Mouse (Mus musculus) frontal cortex, postnatal 36 days (tissue): Measurements from ENCODE around the gene Cep170b.

Experiments used
- DNase-seq, 2 experiments: peaks; one replicate each; pipeline ENCODE4 v3.0.0; 2022; ENCODE audit warnings: low spot score in 2 of 2

Gene Cep170b

DNA sequence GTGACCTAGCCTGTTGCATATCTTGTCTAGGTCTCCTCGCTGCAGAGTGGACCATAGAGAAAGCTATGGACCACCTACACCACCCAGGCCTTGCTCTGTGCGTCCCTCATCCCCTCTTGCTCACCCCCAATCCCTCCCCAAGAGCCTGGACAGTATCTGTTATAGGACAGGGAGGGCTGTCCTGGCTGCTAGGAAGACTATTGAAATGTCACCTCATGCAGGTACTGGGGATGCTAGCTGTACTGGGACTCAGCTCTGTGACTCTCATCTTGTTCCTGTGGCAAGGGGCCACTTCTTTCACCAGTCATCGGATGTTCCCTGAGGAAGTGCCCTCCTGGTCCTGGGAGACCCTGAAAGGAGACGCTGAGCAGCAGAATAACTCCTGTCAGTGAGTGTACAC is 42.9 kb downstream of the Cep170b start:
- DNase-seq: no peak

DNA sequence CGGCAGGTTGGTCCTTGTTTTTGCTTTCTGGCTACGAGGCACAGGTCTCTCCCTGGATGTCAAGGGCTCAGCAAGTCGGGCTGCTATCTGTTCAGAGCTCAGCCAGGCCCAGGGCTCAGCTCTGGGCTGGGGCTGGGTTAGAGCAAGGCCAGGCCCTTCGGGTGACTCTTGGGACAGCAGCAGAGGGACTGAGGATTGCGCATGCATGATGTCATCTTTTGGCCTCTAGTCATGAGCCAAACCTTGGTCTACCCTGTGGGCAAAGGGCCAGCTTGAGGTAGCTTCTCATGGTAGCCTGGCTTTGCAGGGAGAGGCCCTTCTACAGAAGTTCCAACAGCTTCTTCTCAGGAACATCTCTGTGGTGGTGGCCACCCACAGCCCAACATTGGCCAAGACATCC is 43.9 kb downstream of the Cep170b start:
- no peak for DNase-seq

DNA sequence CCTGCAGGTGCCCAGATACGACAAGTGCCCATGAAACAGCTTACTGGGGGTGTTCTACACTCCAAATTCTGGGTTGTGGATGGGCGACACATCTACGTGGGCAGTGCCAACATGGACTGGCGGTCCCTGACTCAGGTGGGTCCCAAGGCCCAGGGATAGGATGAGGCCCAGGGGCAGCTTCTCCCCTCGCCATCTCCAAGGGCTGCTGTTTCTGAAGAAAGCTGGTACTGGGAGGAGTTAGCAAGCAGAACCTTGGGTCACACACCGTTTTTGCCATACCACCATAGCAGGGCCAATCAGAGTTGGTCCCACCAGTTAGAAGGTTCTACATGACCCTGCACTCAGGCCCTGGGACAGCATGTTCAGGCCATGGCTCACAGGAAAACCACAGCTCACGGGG is 44.7 kb downstream of the Cep170b start:
- DNase-seq: no peak

DNA sequence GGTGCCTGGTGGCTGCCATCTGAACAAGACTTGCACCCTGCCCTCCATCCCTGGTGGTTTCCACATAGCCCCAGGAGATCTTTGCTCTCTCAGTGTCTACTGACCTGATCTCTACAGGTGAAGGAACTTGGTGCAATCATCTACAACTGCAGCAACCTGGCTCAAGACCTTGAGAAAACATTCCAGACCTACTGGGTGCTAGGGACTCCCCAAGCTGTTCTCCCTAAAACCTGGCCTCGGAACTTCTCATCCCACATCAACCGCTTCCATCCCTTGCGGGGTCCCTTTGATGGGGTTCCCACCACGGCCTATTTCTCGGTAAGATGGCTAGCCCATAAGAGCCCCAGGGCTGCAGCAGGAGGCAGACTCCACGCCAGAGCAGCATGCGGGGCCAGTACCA is 46.3 kb downstream of the Cep170b start:
- DNase-seq: no peak

DNA sequence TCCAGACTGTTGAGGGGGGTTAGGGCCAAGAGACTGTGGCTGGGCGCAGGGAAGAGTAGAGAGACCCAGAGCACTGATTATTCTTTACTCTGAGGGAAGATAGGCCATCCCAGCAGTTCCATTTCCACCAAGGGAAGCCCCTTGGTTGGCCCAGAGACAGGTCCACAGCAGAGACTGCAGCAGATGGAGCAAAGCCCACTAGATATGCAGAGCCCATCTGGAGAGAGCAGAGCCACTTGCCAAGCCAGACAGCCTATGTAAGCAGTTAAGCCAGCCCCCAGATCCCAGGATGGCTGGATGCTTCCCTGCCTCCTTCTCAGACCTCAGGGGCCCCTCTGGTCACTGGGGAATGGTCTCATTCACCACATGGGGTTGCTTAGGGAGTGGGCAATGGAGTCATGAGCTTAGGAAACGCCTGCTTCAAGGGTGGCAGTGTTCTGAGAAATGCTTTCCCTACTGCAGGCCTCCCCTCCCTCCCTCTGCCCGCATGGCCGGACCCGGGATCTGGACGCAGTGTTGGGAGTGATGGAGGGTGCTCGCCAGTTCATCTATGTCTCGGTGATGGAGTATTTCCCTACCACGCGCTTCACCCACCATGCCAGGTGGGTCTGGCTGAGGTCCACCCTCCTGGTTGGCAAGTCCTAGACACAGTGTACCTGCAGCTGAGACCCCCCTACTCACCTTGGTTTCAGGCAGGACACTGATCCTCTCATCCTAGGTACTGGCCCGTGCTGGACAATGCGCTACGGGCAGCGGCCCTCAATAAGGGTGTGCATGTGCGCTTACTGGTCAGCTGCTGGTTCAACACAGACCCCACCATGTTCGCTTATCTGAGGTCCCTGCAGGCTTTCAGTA is 47.0 kb downstream of the Cep170b start:
- no peak for DNase-seq

DNA sequence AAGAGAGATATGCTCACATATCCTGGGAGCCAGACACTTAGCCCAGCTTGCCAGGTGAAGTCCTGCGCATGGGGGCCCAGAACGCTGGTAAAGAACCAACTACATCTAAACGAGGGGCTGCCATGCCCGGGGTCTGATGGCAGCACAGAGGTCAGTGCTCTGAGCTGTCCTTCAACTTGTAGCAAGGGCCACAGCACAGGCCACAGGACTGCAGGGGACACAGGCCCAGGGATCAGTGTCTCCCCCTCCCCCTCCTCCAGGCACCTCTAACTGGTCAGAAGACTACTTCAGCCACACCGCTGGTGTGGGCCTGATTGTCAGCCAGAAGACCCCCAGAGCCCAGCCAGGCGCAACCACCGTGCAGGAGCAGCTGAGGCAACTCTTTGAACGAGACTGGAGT is 47.9 kb downstream of the Cep170b start:
- DNase-seq: no peak

DNA sequence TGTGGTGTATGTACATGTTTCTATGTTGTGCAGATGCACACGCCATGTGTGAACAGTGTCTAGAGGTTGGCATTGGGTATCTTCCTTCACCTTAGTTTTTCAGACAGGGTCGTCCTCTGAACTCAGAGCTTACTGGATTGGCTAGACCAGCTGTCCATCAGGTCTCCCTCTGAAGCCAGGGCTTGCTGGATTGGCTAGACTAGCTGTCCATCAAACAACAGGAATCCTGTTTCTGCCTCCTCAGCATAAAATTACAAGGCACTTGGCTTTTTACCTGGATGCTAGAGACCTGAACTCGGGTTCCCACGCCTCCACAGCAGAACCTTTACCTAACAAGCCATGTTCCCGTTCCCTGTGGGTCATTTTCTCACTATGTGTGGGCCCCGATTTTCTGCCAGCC is 48.8 kb downstream of the Cep170b start:
- DNase-seq: no peak

DNA sequence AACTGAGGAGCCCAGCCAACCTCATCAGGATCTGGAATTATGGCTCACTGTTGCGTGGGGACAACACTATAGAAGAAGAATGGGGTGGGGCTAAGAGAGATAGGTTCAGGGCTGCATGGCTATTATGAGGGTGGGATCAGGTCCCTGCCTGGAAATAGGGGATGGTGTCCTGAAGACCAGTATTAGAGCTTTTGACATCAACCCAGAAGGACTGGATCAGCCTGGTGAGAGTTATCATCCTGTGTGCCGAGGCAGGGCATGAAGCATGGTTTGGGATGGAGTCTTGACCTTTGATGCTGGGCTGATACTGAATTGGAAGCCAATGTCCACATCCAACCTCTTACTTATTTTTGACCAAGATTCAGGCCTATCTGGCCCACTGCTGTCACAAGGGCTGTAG is 49.5 kb downstream of the Cep170b start:
- no peak for DNase-seq

DNA sequence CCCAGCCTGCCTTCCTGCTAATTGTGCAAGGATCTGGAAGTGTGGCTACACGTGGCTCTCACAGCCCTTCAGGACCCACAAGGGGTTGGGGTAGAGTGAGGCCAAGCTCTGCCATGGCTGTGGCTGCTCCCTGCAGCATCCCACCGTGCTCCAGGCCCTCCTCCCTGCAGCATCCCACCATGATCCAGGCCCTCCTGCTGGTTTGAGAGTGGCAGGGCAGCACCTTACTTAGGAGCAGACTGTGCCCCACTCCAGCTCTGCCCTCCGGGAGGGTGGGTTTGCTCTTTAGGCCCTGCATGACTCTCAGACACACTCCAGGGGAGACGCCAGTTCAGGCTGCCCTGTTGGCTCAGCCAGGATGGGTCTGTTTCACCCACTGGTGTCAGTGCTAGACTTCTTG is 50.1 kb downstream of the Cep170b start:
- DNase-seq: no peak

DNA sequence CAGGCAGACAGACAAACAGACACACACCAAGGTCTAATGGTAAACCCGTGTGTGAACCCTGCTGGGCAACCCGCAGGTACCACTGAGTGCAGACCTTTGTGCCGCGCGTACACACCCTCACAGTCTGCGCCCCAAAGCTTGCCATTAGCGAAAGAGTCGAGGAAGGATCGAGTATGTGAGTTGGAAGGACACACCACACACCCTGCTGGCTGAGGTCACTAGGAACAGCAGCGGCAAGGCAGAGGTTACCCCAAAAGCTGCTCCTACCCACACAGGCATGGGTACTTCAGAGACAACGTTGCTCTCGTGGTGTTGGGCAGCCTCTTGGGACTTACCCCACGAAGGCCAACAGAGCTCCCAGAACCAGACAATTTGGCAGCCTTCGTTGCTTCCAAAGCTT is 52.1 kb downstream of the Cep170b start:
- no peak for DNase-seq

DNA sequence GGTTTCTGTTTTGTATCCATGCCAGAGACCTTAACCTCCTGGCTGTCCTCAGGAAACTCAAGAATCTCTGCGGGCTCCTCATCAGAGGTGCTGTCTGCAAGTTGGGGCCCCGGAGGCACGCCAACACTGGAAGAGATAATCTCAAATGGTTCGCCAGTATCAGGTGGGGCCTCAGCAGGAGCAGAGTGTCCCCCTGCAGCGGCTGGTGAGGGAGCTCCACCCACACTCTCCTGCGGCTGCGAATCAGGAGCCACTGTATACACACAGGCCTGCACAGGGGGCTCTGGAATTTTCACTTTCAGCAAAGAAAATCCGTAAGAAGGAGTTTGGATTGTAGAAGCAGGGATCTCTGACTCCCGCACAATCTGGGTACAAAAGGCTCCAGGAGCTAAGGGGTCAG is 53.1 kb downstream of the Cep170b start:
- DNase-seq: no peak

DNA sequence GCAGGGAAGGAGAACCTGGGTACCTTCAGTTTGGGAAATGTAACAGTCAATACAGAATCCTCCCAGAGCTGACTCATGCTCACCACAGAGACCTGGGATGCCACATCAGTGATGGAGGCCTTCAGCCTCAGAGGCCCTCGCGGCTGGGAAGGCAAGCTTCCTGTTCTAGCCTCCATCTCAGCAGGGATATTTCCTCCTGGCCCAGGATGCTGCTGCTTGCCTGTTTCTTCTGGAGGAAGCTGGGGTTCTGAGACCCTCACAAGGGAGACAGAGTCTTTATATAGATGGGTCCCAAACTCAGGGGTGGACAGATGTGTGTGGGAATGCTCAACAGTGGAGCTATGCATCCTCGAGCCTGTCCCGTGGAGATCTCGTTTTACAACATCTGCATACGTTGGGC is 53.8 kb downstream of the Cep170b start:
- no peak for DNase-seq

DNA sequence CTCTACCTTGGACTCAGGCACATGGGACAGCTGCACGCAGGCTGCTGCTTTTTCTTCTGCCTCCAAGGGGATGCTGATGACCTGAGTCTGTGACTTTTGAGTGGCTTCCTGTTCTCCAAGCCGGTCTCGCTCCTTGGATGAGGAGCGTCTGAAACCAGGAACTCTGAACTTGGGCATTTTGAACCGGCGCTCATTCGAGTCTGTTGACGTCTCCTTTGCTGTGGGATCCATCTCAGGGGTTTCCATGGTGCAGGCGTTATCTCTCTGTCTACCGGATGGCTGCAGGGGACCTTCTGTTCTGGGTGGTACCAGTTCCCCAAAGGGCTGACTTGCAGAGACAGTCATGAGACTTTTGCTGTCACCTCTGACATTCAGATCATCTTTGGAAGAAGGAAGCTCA is 54.2 kb downstream of the Cep170b start:
- no peak for DNase-seq

DNA sequence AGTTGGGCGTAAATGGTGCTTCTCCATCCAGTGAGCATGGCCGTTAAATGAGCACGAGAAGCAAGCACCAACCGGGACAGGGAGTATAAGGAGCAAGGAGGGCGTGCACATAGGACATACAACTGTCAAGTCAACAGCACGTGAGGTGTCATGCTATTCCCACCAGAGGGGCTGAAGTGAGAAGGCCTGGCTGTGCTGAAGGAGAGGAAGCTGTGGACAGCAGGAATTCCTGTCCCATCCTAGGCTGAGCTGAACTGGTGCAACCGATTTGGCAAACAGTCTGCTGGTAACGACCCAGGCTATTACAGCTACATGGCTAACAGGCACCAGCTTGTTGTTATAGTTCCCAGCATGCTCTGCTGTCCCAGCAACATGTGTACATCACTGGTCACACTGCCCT is 70.8 kb downstream of the Cep170b start:
- no peak for DNase-seq

DNA sequence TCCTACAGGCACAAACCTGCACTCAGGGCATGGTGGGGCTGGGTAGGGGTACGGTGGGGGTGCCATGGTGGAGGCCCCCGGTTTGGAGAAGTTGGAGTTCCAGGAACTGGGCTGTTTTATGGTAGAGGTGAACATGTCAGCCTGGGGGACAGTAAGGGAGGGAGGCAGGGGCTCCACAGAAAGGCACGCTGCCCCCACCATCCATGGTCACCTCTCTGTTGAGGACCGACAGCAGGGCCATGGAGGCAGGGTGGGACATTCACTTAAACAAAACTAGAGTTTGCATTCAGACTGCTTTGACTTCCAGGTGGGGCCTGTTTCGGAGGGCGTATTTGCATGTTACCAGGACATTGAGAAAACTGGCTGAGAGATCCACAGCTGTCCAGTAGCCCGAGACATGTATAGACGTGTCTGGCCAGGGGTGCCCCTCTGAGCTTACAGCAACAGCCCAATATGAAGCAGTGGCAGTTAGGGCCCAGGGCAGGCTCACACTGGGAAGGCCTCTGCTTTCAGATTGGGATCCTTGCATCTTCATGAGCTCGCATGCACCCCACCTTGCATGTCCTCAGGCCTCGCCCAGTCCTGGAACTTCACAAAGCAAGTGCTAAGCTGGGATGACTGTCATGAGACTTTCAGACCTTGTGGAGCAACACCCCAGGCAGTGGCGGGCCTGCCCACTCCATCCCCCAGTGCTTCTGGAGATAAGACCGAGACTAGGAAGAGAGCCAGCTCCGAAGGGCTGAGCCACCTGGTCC is 73.5 kb downstream of the Cep170b start:
- DNase-seq: no peak

DNA sequence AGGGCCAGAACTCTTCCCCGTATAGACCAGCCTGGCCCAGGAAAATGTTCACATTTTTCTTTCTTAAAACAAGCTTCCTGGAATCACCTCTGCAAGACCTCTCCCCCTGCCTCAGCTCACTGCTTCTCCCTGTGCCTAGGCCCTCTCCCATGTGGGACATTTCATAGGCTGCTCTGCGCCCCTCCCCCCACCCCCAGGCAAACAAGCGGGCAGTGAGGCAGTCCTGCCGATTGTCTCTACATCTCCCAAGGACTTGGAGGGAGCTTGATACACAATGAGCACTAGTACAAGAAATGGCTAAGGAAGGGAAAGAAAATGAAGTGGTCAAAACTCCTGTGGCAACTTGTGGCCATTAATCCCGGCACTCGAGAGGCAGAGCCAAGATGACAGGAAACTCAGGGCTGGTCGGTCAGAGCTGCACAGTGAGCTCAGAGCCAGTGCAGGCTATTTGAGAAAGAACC is 74.1 kb downstream of the Cep170b start:
- no peak for DNase-seq

DNA sequence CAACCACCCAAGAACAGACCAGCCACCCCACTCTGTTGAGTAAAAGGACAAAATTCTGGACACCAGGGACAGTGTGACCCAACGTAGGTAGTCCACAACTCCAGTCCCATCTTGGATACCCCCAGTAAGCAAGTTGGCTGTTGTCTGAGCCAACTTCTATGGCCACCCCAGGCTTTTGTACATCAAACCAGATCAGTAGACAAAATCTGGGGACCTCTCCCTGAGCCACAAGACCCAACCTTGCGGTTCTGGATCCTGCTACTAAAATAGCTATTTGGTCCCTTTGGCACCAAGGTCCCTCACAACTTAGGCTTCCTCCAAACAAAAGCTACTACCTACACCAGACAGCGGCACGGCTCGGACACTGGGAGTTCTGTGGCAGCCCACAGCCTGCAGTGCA is 74.7 kb downstream of the Cep170b start:
- no peak for DNase-seq

DNA sequence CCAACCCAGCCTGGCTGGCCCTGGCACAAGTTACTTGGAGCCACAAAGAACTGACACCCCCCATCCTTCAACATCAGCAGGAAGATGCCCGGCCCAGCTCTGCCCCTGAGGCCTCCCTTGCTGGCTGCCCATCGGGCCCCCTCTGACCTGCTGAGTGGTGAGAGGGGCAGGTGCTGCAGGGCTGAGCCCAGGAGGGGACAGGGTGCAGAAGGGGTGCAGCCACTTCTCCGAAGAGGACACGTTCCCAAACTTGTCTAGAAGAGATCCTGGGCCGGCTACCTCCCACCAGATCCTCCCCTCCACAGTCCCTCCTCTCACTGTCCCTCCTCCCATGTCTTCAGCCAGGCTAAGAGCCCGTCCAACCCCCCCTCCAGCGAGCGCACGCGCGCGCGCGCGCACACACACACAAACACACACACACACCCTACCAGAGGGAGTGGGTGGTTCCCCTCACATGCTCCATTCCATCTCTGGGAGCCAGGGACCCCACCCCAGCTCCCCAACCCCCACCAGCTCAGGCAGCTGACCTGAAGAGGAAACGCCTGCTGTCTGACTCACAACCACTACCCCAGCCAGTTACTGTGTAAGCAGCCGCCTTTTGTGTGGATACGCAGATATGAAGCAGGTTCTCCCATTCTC is 75.3 kb downstream of the Cep170b start:
- DNase-seq: no peak
